Mouse (Mus musculus) heart, embryonic 13.5 days (tissue): ENCODE data around the gene Ncdn. TPM values are rescaled to one million over a fixed set of nuclear protein-coding genes. Genes with fewer than 3 reads are reported as not detected.

ENCODE experiments used
- ATAC-seq: fragments of 200-750 bp; cut with Nextera tagmentation; 2 replicates; pipeline ENCODE4 v1.8.0; 2017; ENCODE audit warnings: moderate TSS enrichment; ENCODE audit not compliant: insufficient number of reproducible peaks, low FRiP score, low TSS enrichment; ENCODE audit errors: extremely low read depth
- H3K27ac ChIP-seq: fragments of 300-500 bp; sonication (generic); replicated peaks from 2 replicates; pipeline ENCODE4 v1.5.1; 2015; ENCODE audit warnings: moderate library complexity, mild to moderate bottlenecking, inconsistent platforms
- H3K27me3 ChIP-seq: fragments of 300-500 bp; sonication (generic); replicated peaks from 2 replicates; pipeline ENCODE4 v1.6.1; 2015; ENCODE audit warnings: mild to moderate bottlenecking, inconsistent platforms
- H3K36me3 ChIP-seq: fragments of 300-500 bp; sonication (generic); 2 replicates; pipeline ENCODE4 v1.6.1; 2015; ENCODE audit warnings: mild to moderate bottlenecking, inconsistent platforms
- H3K4me1 ChIP-seq: fragments of 300-500 bp; sonication (generic); 2 replicates; pipeline ENCODE4 v1.6.1; 2015; ENCODE audit warnings: inconsistent platforms
- H3K4me2 ChIP-seq: fragments of 300-500 bp; sonication (generic); 2 replicates; pipeline ENCODE4 v1.6.1; 2015; ENCODE audit warnings: inconsistent platforms, mild to moderate bottlenecking, moderate library complexity
- H3K4me3 ChIP-seq: fragments of 300-500 bp; sonication (generic); 2 replicates; pipeline ENCODE4 v1.5.1; 2015; ENCODE audit warnings: moderate library complexity, mild to moderate bottlenecking, inconsistent platforms
- H3K9ac ChIP-seq: fragments of 300-500 bp; sonication (generic); 2 replicates; pipeline ENCODE4 v1.6.1; 2015; ENCODE audit warnings: inconsistent platforms, mild to moderate bottlenecking, moderate library complexity
- H3K9me3 ChIP-seq: fragments of 300-500 bp; sonication (generic); 2 replicates; pipeline ENCODE4 v1.6.1; 2016; ENCODE audit warnings: inconsistent platforms
- WGBS: fragments of 180-500 bp; shearing (Covaris S2); methylation state at CpG from one replicate; pipeline ENCODE4 v1.1.7; 2015; ENCODE audit warnings: mixed read lengths; 5-methylcytosine and 5-hydroxymethylcytosine counted together
- polyA plus RNA-seq: library from polyadenylated mRNA; unstranded; fragments of >200 nt; fragmentation: Nextera tagmentation; extraction: Ambion mirVana; gene quantifications from 2 replicates; pipeline ENCODE4 v1.2.1, GENCODE M21; 2015

Ncdn gene
- polyA plus RNA-seq, 1 experiment from 2014 or later: 23.0 TPM

DNA sequence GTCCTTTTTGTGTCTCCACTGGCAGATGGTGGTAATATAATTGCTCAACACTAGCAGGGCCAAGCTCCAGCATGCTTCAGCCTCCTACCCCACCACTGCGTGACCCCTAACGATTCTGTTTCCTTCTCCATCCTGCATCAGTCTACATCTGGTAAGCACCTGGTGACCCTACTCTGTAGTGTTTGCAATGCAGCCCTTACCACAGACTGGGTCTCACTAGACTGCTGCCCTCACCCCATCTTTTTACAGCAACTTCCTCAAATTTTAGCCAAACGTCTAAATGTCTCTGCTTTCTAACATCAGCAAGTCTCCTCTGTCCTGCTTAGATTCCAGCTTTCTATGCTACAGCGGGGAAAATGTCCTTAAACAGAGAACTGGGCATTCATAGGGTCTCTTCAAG, 17.6 kb upstream of the Ncdn start:
- Histone ChIP-seq H3K4me1 (no peaks in the 10 kb centered on the region), H3K27me3 (no peaks in the 10 kb centered on the region), H3K36me3 (peaks cover 21% of the 10 kb centered on the region), H3K4me3 (no peak overlapping the region), H3K4me2 (no peak overlapping the region), H3K27ac (no peak overlapping the region), H3K9ac (no peak overlapping the region), H3K9me3 (no peaks in the 10 kb centered on the region)
- ATAC-seq: no peak
- 85% methylated on average over 4 of the region's 4 CpGs for WGBS

DNA sequence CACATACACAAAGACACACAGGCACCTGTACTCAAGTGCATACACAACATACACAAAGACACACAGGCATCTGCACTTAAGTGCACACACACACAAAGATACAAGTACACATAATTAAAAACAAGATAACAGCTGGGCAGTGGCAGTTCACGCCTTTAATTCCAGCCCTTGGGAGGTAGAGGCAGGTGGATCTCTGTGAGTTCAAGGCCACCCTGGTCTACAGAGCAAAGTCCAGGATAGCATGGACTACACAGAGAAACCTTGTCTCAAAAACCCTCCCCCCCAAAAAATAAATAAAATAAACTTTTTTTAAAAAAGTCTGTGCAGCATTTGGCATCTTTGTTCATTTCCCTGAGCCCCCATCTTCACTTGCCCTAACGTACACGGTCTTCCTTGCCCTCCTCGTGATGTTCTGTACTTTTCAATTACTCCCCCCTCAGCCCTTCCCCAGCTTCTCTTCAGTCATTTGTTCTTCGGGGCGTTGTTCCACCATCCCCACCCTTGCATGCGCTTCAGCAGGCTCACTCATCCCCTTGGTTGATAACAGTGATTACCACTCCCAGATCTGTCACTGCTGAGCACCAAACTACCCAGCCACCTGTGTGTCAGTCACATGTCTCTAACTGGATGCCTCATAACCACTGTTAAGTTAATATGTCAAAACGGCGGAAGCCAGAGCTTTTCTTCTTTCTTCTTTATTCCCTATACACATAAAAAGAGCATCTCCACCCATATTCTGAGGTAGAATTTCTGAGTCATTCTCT, 16.7 kb upstream of the Ncdn start:
- no peak overlapping the region for H3K4me2 ChIP-seq
- no peak overlapping the region for H3K27ac ChIP-seq
- H3K4me3 ChIP-seq: no peak overlapping the region
- no peaks in the 10 kb centered on the region for H3K27me3 ChIP-seq
- H3K9ac ChIP-seq: no peak overlapping the region
- peaks cover 21% of the 10 kb centered on the region for H3K36me3 ChIP-seq
- ATAC-seq: no peak
- H3K9me3 ChIP-seq: no peaks in the 10 kb centered on the region
- WGBS: 76% methylated on average over 9 of the region's 9 CpGs
- no peaks in the 10 kb centered on the region for H3K4me1 ChIP-seq

- Histone ChIP-seq H3K9ac (no peak overlapping the region), H3K4me1 (no peaks in the 10 kb centered on the region), H3K27me3 (no peaks in the 10 kb centered on the region), H3K36me3 (peaks cover 39% of the 10 kb centered on the region), H3K4me2 (no peak overlapping the region), H3K4me3 (no peak overlapping the region), H3K9me3 (no peaks in the 10 kb centered on the region), H3K27ac (no peak overlapping the region)
- 71% methylated on average over 2 of the region's 2 CpGs for WGBS
- no peak for ATAC-seq
Measured at GRCm38 (mm10) chr4:126763483-126763882, 10.2 kb upstream of the Ncdn start.

- Histone ChIP-seq H3K27me3 (no peaks in the 10 kb centered on the region), H3K4me1 (no peaks in the 10 kb centered on the region), H3K36me3 (peaks cover 39% of the 10 kb centered on the region), H3K4me3 (no peak overlapping the region), H3K9me3 (no peaks in the 10 kb centered on the region), H3K4me2 (no peak overlapping the region), H3K27ac (no peak overlapping the region), H3K9ac (no peak overlapping the region)
- ATAC-seq: no peak
- WGBS: 71% methylated on average over 11 of the region's 11 CpGs
Measured at GRCm38 (mm10) chr4:126762586-126763359, 9.5 kb upstream of the Ncdn start.

DNA sequence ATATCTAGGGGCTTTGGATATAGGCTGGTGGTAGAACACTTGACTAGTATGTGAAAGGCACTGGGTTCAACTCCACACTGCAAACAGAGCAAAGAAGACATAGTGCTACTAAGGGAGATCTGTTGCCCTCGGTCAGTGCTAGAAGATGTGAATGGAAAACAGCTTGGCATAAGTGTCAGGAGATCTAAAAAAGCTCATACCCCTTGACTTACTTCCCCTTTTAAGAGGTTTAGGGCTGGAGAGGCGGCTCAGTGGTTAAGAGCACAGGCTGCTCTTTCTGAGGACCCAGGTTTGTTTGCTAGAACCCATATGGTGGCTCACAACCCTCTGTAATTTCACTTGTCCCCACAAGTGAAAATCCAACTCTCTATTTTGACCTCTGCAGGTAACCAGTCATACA, 6.2 kb upstream of the Ncdn start:
- H3K4me3 ChIP-seq: no peak overlapping the region
- H3K4me1 ChIP-seq: peaks cover 10% of the 10 kb centered on the region
- WGBS: 80% methylated on average over 2 of the region's 2 CpGs
- ATAC-seq: no peak
- no peaks in the 10 kb centered on the region for H3K27me3 ChIP-seq
- no peak overlapping the region for H3K9ac ChIP-seq
- no peak overlapping the region for H3K4me2 ChIP-seq
- H3K36me3 ChIP-seq: peaks cover 41% of the 10 kb centered on the region
- no peaks in the 10 kb centered on the region for H3K9me3 ChIP-seq
- no peak overlapping the region for H3K27ac ChIP-seq

- Histone ChIP-seq H3K4me1 (peaks cover 14% of the 10 kb centered on the region), H3K36me3 (peaks cover 37% of the 10 kb centered on the region), H3K27ac (no peak overlapping the region), H3K4me2 (no peak overlapping the region), H3K9ac (no peak overlapping the region), H3K27me3 (no peaks in the 10 kb centered on the region), H3K4me3 (no peak overlapping the region), H3K9me3 (no peaks in the 10 kb centered on the region)
- 74% methylated on average over 5 of the region's 5 CpGs for WGBS
- ATAC-seq: no peak
Measured at GRCm38 (mm10) chr4:126758299-126758698, 5.1 kb upstream of the Ncdn start.

GRCm38 (mm10) chr4:126756766-126757165, 3.5 kb upstream of the Ncdn start:
- H3K36me3 ChIP-seq: peaks cover 31% of the 10 kb centered on the region
- no peaks in the 10 kb centered on the region for H3K27me3 ChIP-seq
- no peak overlapping the region for H3K4me2 ChIP-seq
- no peak overlapping the region for H3K4me3 ChIP-seq
- no peak overlapping the region for H3K9ac ChIP-seq
- H3K4me1 ChIP-seq: peaks cover 24% of the 10 kb centered on the region
- H3K9me3 ChIP-seq: no peaks in the 10 kb centered on the region
- WGBS: 46% methylated on average over 4 of the region's 4 CpGs
- H3K27ac ChIP-seq: no peak overlapping the region
- ATAC-seq: no peak

- Histone ChIP-seq H3K4me1 (peaks cover 43% of the 10 kb centered on the region), H3K4me3 (peak overlapping the region; percentile 98), H3K36me3 (peaks cover 28% of the 10 kb centered on the region), H3K27ac (no peak overlapping the region), H3K9ac (peak overlapping the region; percentile 89), H3K9me3 (no peaks in the 10 kb centered on the region), H3K4me2 (peak overlapping the region; percentile 100), H3K27me3 (no peaks in the 10 kb centered on the region)
- WGBS: 47% methylated on average over 12 of the region's 12 CpGs
- ATAC-seq: no peak
Measured at GRCm38 (mm10) chr4:126754736-126755374, 1.6 kb upstream of the Ncdn start.

DNA sequence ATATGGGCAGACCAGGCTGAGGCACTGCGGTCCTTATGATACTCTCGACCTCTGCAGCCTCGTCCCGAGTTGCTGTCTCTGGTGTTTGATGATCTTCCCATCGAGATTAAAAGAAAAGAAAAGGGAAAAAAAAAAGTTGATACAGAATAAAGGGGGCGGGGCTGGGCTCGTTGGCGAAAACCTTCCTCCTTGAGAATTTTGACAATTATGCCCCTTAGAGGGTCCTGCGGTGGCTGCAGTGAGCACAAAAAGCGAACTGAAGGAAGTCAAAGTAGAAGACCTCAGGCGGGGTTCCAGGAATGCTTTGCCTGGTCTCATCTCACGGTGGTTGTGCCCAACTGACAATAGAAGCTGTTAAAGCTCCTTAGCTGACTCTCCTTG, 983 bp upstream of the Ncdn start:
- no peaks in the 10 kb centered on the region for H3K9me3 ChIP-seq
- peaks cover 49% of the 10 kb centered on the region for H3K4me1 ChIP-seq
- H3K27me3 ChIP-seq: no peaks in the 10 kb centered on the region
- peak overlapping the region; percentile 89 for H3K9ac ChIP-seq
- peak overlapping the region; percentile 98 for H3K4me3 ChIP-seq
- peak overlapping the region; percentile 100 for H3K4me2 ChIP-seq
- peaks cover 28% of the 10 kb centered on the region for H3K36me3 ChIP-seq
- no peak for ATAC-seq
- WGBS: 2% methylated on average over 12 of the region's 12 CpGs
- peak overlapping the region; percentile 95 for H3K27ac ChIP-seq

DNA sequence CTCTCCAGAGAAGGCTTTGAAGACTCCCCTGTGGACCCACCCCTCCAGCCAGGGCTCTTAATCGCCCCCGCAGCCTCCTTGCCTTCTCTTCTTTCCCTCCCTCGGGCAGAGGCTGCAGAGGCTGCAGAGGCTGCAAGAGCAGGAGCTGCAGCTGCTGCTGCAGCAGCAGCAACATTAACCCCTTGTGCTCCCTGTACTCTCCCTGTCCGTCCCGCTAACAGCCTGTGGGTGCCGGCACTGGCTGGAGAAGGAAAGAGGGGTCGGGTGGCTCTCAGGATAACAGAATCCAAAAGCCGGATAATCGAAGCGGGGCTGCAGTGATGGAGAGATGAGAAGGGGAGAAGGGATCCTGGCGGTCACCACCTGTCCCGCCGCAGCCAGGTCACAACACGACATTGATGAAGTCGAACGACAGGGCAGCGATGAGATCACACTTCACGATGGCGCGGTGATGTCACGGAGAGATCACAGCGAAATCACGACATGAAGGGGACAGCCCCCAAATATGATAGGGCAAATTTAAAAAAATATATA, 563 bp downstream of the Ncdn start:
- peak overlapping the region; percentile 95 for H3K27ac ChIP-seq
- H3K27me3 ChIP-seq: no peaks in the 10 kb centered on the region
- no peaks in the 10 kb centered on the region for H3K9me3 ChIP-seq
- WGBS: under 1% methylated on average over 23 of the region's 23 CpGs
- H3K9ac ChIP-seq: peak overlapping the region; percentile 89
- H3K4me1 ChIP-seq: peaks cover 52% of the 10 kb centered on the region
- ATAC-seq: no peak
- H3K4me2 ChIP-seq: peak overlapping the region; percentile 100
- peak overlapping the region; percentile 98 for H3K4me3 ChIP-seq
- peaks cover 34% of the 10 kb centered on the region for H3K36me3 ChIP-seq

- Histone ChIP-seq H3K36me3 (peaks cover 36% of the 10 kb centered on the region), H3K4me2 (peak overlapping the region; percentile 100), H3K27ac (peak overlapping the region; percentile 95), H3K4me1 (peaks cover 52% of the 10 kb centered on the region), H3K9ac (peak overlapping the region; percentile 89), H3K27me3 (no peaks in the 10 kb centered on the region), H3K4me3 (peak overlapping the region; percentile 98), H3K9me3 (no peaks in the 10 kb centered on the region)
- no peak for ATAC-seq
- WGBS: 5% methylated on average over 13 of the region's 13 CpGs
Measured at GRCm38 (mm10) chr4:126752024-126752607, 1.1 kb downstream of the Ncdn start.
